Mouse (Mus musculus): Measurements from ENCODE around the gene Nfxl1.
"Not testable (repeated sequence)": the region's sequence is repeated elsewhere in the genome, so short reads cannot be mapped to it uniquely, and the experiment has no call there.

The Nfxl1 gene

GRCm38 (mm10) chr5:72559544-72560049 lies at the start of gene Nfxl1:
Nfxl1 (minus strand) TSS chr5:72559684.
- peak; percentile 98 for DNase-seq (ENCODE audit: low read depth, low spot score)

- DNase-seq (ENCODE audit: low read depth, low spot score): no peak
Observed at GRCm38 (mm10) chr5:72603138-72603537, 43.7 kb upstream of the Nfxl1 start.

GRCm38 (mm10) chr5:72601006-72601405 lies 41.5 kb upstream of the Nfxl1 start:
- DNase-seq (ENCODE audit: low read depth, low spot score): peak; percentile 2

GRCm38 (mm10) chr5:72587192-72587681 lies 27.8 kb upstream of the Nfxl1 start, which contains the start of gene Gm5868:
Gm5868 (minus strand) TSS chr5:72587551.
- DNase-seq (ENCODE audit: low read depth, low spot score): no peak

GRCm38 (mm10) chr5:72586667-72587191 lies 27.2 kb upstream of the Nfxl1 start:
- not testable (repeated sequence) for DNase-seq (ENCODE audit: low read depth, low spot score)

GRCm38 (mm10) chr5:72586122-72586521 lies 26.6 kb upstream of the Nfxl1 start:
- not testable (repeated sequence) for DNase-seq (ENCODE audit: low read depth, low spot score)

- not testable (repeated sequence) for DNase-seq (ENCODE audit: low read depth, low spot score)
Observed at GRCm38 (mm10) chr5:72580970-72581332, 21.5 kb upstream of the Nfxl1 start, which contains the start of gene Zar1. Zar1 (minus strand) TSS chr5:72581254.

GRCm38 (mm10) chr5:72580088-72580969 lies 20.8 kb upstream of the Nfxl1 start:
- not testable (repeated sequence) for DNase-seq (ENCODE audit: low read depth, low spot score)

- not testable (repeated sequence) for DNase-seq (ENCODE audit: low read depth, low spot score)
Observed at GRCm38 (mm10) chr5:72579599-72579998, 20.1 kb upstream of the Nfxl1 start.

- no peak for DNase-seq (ENCODE audit: low read depth, low spot score)
Observed at GRCm38 (mm10) chr5:72565621-72566020, 6.1 kb upstream of the Nfxl1 start.

- DNase-seq (ENCODE audit: low read depth, low spot score): not testable (repeated sequence)
Observed at GRCm38 (mm10) chr5:72563183-72563582, 3.7 kb upstream of the Nfxl1 start.

GRCm38 (mm10) chr5:72560976-72561628 lies 1.6 kb upstream of the Nfxl1 start:
- no peak for DNase-seq (ENCODE audit: low read depth, low spot score)

- no peak for DNase-seq (ENCODE audit: low read depth, low spot score)
Observed at GRCm38 (mm10) chr5:72558716-72559526, 563 bp downstream of the Nfxl1 start.

GRCm38 (mm10) chr5:72556245-72556644 lies 3.2 kb downstream of the Nfxl1 start:
- no peak for DNase-seq (ENCODE audit: low read depth, low spot score)

GRCm38 (mm10) chr5:72551209-72551608 lies 8.3 kb downstream of the Nfxl1 start:
- DNase-seq (ENCODE audit: low read depth, low spot score): no peak

- DNase-seq (ENCODE audit: low read depth, low spot score): no peak
Observed at GRCm38 (mm10) chr5:72528896-72529295, 30.6 kb downstream of the Nfxl1 start.

GRCm38 (mm10) chr5:72513808-72514207 lies 45.7 kb downstream of the Nfxl1 start:
- no peak for DNase-seq (ENCODE audit: low read depth, low spot score)

- peak; percentile 38 for DNase-seq (ENCODE audit: low read depth, low spot score)
Observed at GRCm38 (mm10) chr5:72505740-72506139, 53.7 kb downstream of the Nfxl1 start.

- DNase-seq (ENCODE audit: low read depth, low spot score): no peak
Observed at GRCm38 (mm10) chr5:72503531-72504523, 55.7 kb downstream of the Nfxl1 start, which contains the start of gene Corin. Corin (minus strand) TSS chr5:72504473.

- DNase-seq (ENCODE audit: low read depth, low spot score): no peak
Observed at GRCm38 (mm10) chr5:72502778-72503177, 56.7 kb downstream of the Nfxl1 start.
